Mouse (Mus musculus) C2C12 (cell line): ENCODE results near the gene Sertad4.

Source experiments
- CEBPB ChIP-seq: IDR thresholded peaks from one replicate; pipeline ENCODE4 v1.6.1; 2011; ENCODE audit warnings: low read depth, mild to moderate bottlenecking, control low read depth, moderate library complexity
- CTCF ChIP-seq: IDR thresholded peaks from one replicate; pipeline ENCODE4 v1.5.1; 2011; ENCODE audit not compliant: control insufficient read depth, insufficient read depth, insufficient read length
- FOSL1 ChIP-seq: IDR thresholded peaks from one replicate; pipeline ENCODE4 v1.8.0; 2011; ENCODE audit warnings: mild to moderate bottlenecking, low read length; ENCODE audit not compliant: poor library complexity, insufficient read depth, severe bottlenecking
- MAX ChIP-seq: IDR thresholded peaks from one replicate; pipeline ENCODE4 v1.6.1; 2011; ENCODE audit warnings: mild to moderate bottlenecking, control low read depth
- MYOD1 ChIP-seq: IDR thresholded peaks from one replicate; pipeline ENCODE4 v1.6.1; 2011; ENCODE audit warnings: low read depth; ENCODE audit not compliant: control insufficient read depth, insufficient read length
- MYOG ChIP-seq: IDR thresholded peaks from one replicate; pipeline ENCODE4 v1.6.1; 2011; ENCODE audit not compliant: control insufficient read depth, insufficient read length; ENCODE audit errors: extremely low read depth
- USF1 ChIP-seq: IDR thresholded peaks from one replicate; pipeline ENCODE4 v1.6.1; 2011; ENCODE audit warnings: low read depth, mild to moderate bottlenecking, control low read depth, moderate library complexity

DNA sequence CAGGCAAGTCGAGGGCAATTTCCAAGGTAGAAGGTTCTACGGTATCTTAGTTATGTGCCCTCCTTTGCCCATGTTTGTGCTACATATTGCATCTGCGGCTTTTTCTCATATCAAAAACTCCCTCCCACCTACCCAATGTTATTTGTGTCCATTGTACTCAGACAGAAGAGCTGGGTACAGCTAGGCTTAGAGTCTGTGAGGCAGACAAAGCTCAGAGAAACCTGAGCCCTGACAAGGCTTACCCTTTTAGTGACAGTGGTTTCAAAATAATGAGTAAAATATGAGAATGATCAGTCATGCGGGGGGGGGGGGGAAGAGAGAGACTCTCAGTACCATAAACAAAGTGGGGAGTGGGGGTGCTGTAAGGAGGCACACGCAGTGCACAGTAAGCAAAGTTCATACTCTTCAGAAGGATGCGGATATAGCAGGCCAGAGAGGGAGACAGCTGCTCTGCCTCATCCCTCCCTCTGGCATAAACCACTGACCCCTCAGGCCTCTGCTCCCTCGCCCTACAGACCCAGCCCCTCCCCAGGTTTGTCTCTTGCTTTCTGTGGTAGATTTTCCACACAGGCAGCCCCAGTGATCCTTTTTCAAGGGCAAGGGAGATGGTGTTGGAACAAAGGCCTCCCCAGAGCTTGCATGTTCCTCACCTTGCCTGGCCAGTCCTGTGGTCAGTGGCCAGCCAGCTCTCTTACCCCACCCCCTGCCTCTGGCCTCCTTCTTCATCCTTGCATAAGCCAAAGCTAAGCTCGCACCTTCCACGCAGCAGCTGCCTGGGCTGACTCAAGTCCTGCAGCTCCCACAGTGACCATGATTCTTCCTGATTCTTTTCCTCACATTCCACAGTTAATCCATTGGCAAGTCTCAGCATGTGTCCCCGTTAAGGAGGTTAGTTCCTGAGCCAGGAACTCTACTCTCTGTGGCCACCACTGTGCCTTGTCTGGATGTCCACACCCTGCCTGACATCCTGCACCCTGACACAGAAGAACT lies 49.1 kb downstream of the Sertad4 start:
- TF ChIP-seq FOSL1 (no peak), CTCF (no peak), MYOD1 (peak; percentile 88), MYOG (no peak), CEBPB (no peak), MAX (no peak), USF1 (no peak)
